Mouse (Mus musculus) G1E (cell line): ENCODE measurements around the gene AC109138.7.

Experiments
- CTCF ChIP-seq: IDR thresholded peaks from 2 replicates; pipeline ENCODE4 v1.5.1; 2012; ENCODE audit warnings: low read depth, low read length, inconsistent platforms, mixed read lengths
- GATA1 ChIP-seq: IDR thresholded peaks from 2 replicates; pipeline ENCODE4 v1.6.1; 2012; ENCODE audit warnings: borderline replicate concordance, low read length, inconsistent platforms, mixed read lengths
- GATA2 ChIP-seq: IDR thresholded peaks from 2 replicates; pipeline ENCODE4 v1.6.1; 2012; ENCODE audit warnings: low read depth, low read length, inconsistent platforms, borderline replicate concordance

DNA sequence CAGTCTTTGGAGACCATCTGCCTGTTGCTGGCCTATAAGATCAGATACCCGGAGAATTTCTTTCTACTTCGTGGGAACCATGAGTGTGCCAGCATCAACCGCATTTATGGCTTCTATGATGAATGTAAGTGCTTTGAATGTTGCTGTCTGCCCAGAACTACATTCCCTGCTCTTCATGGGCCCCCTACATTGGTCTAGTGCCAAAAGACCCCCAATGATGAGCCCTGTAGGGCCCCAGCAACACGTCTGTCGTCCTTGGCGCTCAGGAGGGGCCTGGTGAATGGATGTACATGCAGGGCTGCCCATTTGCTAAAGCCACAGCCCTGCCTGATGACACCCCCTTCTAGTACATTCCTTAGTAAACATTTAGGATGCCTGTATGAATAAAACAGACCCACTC lies 21.0 kb upstream of the AC109138.7 start:
- no peak for TF ChIP-seq CTCF
- no peak for TF ChIP-seq GATA1
- no peak for TF ChIP-seq GATA2
